Mouse (Mus musculus): Measurements from ENCODE around the gene Rsph10b. TPM values are rescaled to one million over a fixed set of nuclear protein-coding genes. Genes with fewer than 3 reads are reported as not detected.

Rsph10b gene
- total and polyA plus RNA-seq, 3 experiments: 0.30 to 0.47 TPM; not detected in 1

GRCm38 (mm10) chr5:143916221-143916620 lies 16.6 kb upstream of the Rsph10b start:
- no peak overlapping the region for H3K4me3 ChIP-seq
- 95% methylated on average over 9 of the region's 9 CpGs for WGBS
- H3K36me3 ChIP-seq (ENCODE audit: control insufficient read depth, insufficient read depth, low read length): no peaks in the 10 kb centered on the region
- H3K27ac ChIP-seq: no peak overlapping the region
- no peaks in the 10 kb centered on the region for H3K27me3 ChIP-seq (ENCODE audit: control insufficient read depth, insufficient read depth, low read length)
- TF ChIP-seq CTCF (IDR thresholded peaks at IDR 0.05) (no peak), POLR2A (IDR thresholded peaks at IDR 0.05; ENCODE audit: insufficient read depth, low read depth, low read length) (no peak), EP300 (IDR thresholded peaks at IDR 0.05; ENCODE audit: insufficient read depth, low read depth, low read length) (no peak)
- DNase-seq: no peak
- H3K9ac ChIP-seq (ENCODE audit: low read depth, low read length): no peak overlapping the region
- H3K4me1 ChIP-seq (ENCODE audit: control insufficient read depth, insufficient read depth, low read length): no peaks in the 10 kb centered on the region
- H3K79me2 ChIP-seq (replicated peaks; ENCODE audit: control insufficient read depth, insufficient read depth, low read length): no peaks in the 10 kb centered on the region
- intact Hi-C loops (cut with DNase I): no loop called here

- H3K79me2 ChIP-seq (replicated peaks; ENCODE audit: control insufficient read depth, insufficient read depth, low read length): no peaks in the 10 kb centered on the region
- intact Hi-C loops (cut with DNase I): loop anchor here (1.0 kb wide), 1 partner anchor 185 kb away; the partner anchor contains the start of gene Usp42
- no peak overlapping the region for H3K4me3 ChIP-seq
- H3K9ac ChIP-seq (ENCODE audit: low read depth, low read length): no peak overlapping the region
- H3K36me3 ChIP-seq (ENCODE audit: control insufficient read depth, insufficient read depth, low read length): no peaks in the 10 kb centered on the region
- WGBS: 45% methylated on average over 5 of the region's 5 CpGs
- H3K27me3 ChIP-seq (ENCODE audit: control insufficient read depth, insufficient read depth, low read length): no peaks in the 10 kb centered on the region
- TF ChIP-seq POLR2A (IDR thresholded peaks at IDR 0.05; ENCODE audit: insufficient read depth, low read depth, low read length) (no peak), CTCF (IDR thresholded peaks at IDR 0.05) (peak; percentile 78), EP300 (IDR thresholded peaks at IDR 0.05; ENCODE audit: insufficient read depth, low read depth, low read length) (0 out of 2 replicates have a peak, but pooled peaks have one; percentile 54)
- peak; percentile 53 to 56 for DNase-seq
- no peak overlapping the region for H3K27ac ChIP-seq
- H3K4me1 ChIP-seq (ENCODE audit: control insufficient read depth, insufficient read depth, low read length): no peaks in the 10 kb centered on the region
Measured at GRCm38 (mm10) chr5:143917418-143917817, 15.4 kb upstream of the Rsph10b start.

GRCm38 (mm10) chr5:143918120-143918519 lies 14.7 kb upstream of the Rsph10b start:
- intact Hi-C loops (cut with DNase I): no loop called here
- WGBS: 96% methylated on average over 3 of the region's 3 CpGs
- Histone ChIP-seq H3K27me3 (ENCODE audit: control insufficient read depth, insufficient read depth, low read length) (no peaks in the 10 kb centered on the region), H3K79me2 (replicated peaks; ENCODE audit: control insufficient read depth, insufficient read depth, low read length) (no peaks in the 10 kb centered on the region), H3K27ac (no peak overlapping the region), H3K36me3 (ENCODE audit: control insufficient read depth, insufficient read depth, low read length) (no peaks in the 10 kb centered on the region), H3K4me3 (no peak overlapping the region), H3K4me1 (ENCODE audit: control insufficient read depth, insufficient read depth, low read length) (no peaks in the 10 kb centered on the region), H3K9ac (ENCODE audit: low read depth, low read length) (no peak overlapping the region)
- no peak for DNase-seq
- no peak for TF ChIP-seq CTCF (IDR thresholded peaks at IDR 0.05)
- TF ChIP-seq EP300 (IDR thresholded peaks at IDR 0.05; ENCODE audit: insufficient read depth, low read depth, low read length): no peak
- no peak for TF ChIP-seq POLR2A (IDR thresholded peaks at IDR 0.05; ENCODE audit: insufficient read depth, low read depth, low read length)

GRCm38 (mm10) chr5:143924781-143925452 lies 7.9 kb upstream of the Rsph10b start:
- DNase-seq: no peak
- intact Hi-C loops (cut with DNase I): no loop called here
- Histone ChIP-seq H3K79me2 (replicated peaks; ENCODE audit: control insufficient read depth, insufficient read depth, low read length) (no peaks in the 10 kb centered on the region), H3K9ac (ENCODE audit: low read depth, low read length) (no peak overlapping the region), H3K27me3 (ENCODE audit: control insufficient read depth, insufficient read depth, low read length) (no peaks in the 10 kb centered on the region), H3K36me3 (ENCODE audit: control insufficient read depth, insufficient read depth, low read length) (no peaks in the 10 kb centered on the region; the same call in 1 of the 2 replicates), H3K4me1 (ENCODE audit: control insufficient read depth, insufficient read depth, low read length) (no peaks in the 10 kb centered on the region), H3K27ac (no peak overlapping the region), H3K4me3 (no peak overlapping the region)
- WGBS: 77% methylated on average over 6 of the region's 6 CpGs
- TF ChIP-seq POLR2A (IDR thresholded peaks at IDR 0.05; ENCODE audit: insufficient read depth, low read depth, low read length) (no peak), CTCF (IDR thresholded peaks at IDR 0.05) (no peak), EP300 (IDR thresholded peaks at IDR 0.05; ENCODE audit: insufficient read depth, low read depth, low read length) (no peak)

GRCm38 (mm10) chr5:143927875-143928274 lies 5.0 kb upstream of the Rsph10b start, which contains the start of gene Gm42421:
Gene Gm42421, plus strand, starts transcription at chr5:143928175.
- Histone ChIP-seq H3K79me2 (replicated peaks; ENCODE audit: control insufficient read depth, insufficient read depth, low read length) (no peaks in the 10 kb centered on the region), H3K27ac (no peak within 1 kb of the TSS), H3K4me3 (no peak within 1 kb of the TSS), H3K27me3 (ENCODE audit: control insufficient read depth, insufficient read depth, low read length) (no peaks in the 10 kb centered on the region), H3K36me3 (ENCODE audit: control insufficient read depth, insufficient read depth, low read length) (no peaks in the 10 kb centered on the region; the same call in 1 of the 2 replicates), H3K4me1 (ENCODE audit: control insufficient read depth, insufficient read depth, low read length) (no peaks in the 10 kb centered on the region), H3K9ac (ENCODE audit: low read depth, low read length) (no peak within 1 kb of the TSS)
- WGBS: 95% methylated on average over 8 of the region's 8 CpGs
- intact Hi-C loops (cut with DNase I): no loop called here
- no peak for DNase-seq
- TF ChIP-seq CTCF (IDR thresholded peaks at IDR 0.05): no peak
- no peak for TF ChIP-seq POLR2A (IDR thresholded peaks at IDR 0.05; ENCODE audit: insufficient read depth, low read depth, low read length)
- TF ChIP-seq EP300 (IDR thresholded peaks at IDR 0.05; ENCODE audit: insufficient read depth, low read depth, low read length): no peak

- H3K4me3 ChIP-seq: no peak overlapping the region
- H3K79me2 ChIP-seq (replicated peaks; ENCODE audit: control insufficient read depth, insufficient read depth, low read length): no peaks in the 10 kb centered on the region
- H3K4me1 ChIP-seq (ENCODE audit: control insufficient read depth, insufficient read depth, low read length): no peaks in the 10 kb centered on the region
- WGBS: 93% methylated on average over 4 of the region's 4 CpGs
- no peak overlapping the region for H3K27ac ChIP-seq
- no peak overlapping the region for H3K9ac ChIP-seq (ENCODE audit: low read depth, low read length)
- DNase-seq: no peak
- no peaks in the 10 kb centered on the region for H3K27me3 ChIP-seq (ENCODE audit: control insufficient read depth, insufficient read depth, low read length)
- H3K36me3 ChIP-seq (ENCODE audit: control insufficient read depth, insufficient read depth, low read length): no peaks in the 10 kb centered on the region; the same call in 1 of the 2 replicates
- intact Hi-C loops (cut with DNase I): no loop called here
- no peak for TF ChIP-seq EP300 (IDR thresholded peaks at IDR 0.05; ENCODE audit: insufficient read depth, low read depth, low read length)
- TF ChIP-seq POLR2A (IDR thresholded peaks at IDR 0.05; ENCODE audit: insufficient read depth, low read depth, low read length): no peak
- no peak for TF ChIP-seq CTCF (IDR thresholded peaks at IDR 0.05)
Measured at GRCm38 (mm10) chr5:143929291-143929690, 3.5 kb upstream of the Rsph10b start.
